Mouse (Mus musculus) embryonic fibroblast, embryonic 13.5 days (primary cell): ENCODE results near the gene Lrrc28.

Experiments used
- CTCF ChIP-seq: IDR thresholded peaks from 2 replicates; pipeline ENCODE4 v1.5.1; 2011; ENCODE audit warnings: mild to moderate bottlenecking, control low read depth, low read length, moderate library complexity, borderline replicate concordance; ENCODE audit not compliant: insufficient read depth
- POLR2A ChIP-seq: IDR thresholded peaks from 2 replicates; pipeline ENCODE4 v1.6.1; 2011; ENCODE audit warnings: low read depth, mild to moderate bottlenecking, control low read depth, low read length, moderate library complexity

DNA sequence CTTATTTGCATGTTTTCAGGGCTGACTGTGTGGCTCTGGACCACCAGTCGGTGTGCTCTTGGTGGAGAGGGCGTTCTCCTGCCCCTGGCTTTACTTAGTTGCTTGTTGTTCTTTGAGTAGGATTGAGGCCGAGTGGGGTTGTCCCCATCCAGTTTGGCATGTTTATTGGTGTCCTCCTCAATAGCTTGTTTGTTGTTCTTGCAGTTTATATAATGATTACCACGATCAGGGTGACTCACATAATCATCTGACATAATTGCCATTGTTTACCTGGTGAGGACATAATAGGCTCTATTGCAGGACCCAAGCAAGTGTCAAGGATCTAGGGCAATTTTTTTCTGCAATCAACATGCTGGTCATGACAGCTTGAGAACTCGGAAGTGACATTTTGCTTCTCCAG lies 7.1 kb upstream of the Lrrc28 start:
- TF ChIP-seq POLR2A (no peak), CTCF (no peak)
